Mouse (Mus musculus) layer of hippocampus, postnatal 10 days (tissue): ENCODE results near the gene Trafd1. TPM values are rescaled to one million over a fixed set of nuclear protein-coding genes. Genes with fewer than 3 reads are reported as not detected.

ENCODE experiments used
- DNase-seq, 2 experiments: peaks; one replicate each; pipeline ENCODE4 v3.0.0; 2021; ENCODE audit warnings: low spot score in 2 of 2
- long read RNA-seq: library from polyadenylated mRNA; stranded (forward); transcript quantifications from one replicate; pipeline ENCODE4 v2.0.0, GENCODE M21; 2023
- total RNA-seq, 2 experiments: library from RNA; stranded (reverse); gene quantifications; 2 replicates each; pipeline ENCODE4 v1.2.3; 2021

Trafd1 gene
- total RNA-seq, result 10 to 100 TPM; 83.2 to 90.3 TPM
- long read RNA-seq, transcript Trafd1-202 (12 exons, 2,425 nt), result minor isoform, 6 of 66 reads
- long read RNA-seq, transcript Trafd1-201 (12 exons, 2,503 nt), result major isoform, 23 of 66 reads
- long read RNA-seq, partial matches to known transcripts, result 8 of 66 reads
- long read RNA-seq, other reads (novel, unspliced or antisense), result 28 of 66 reads

- peak; percentile 92 to 94 for DNase-seq
These were observed at the start of gene Trafd1 for GRCm38 (mm10) chr5:121385461-121386119. Gene Trafd1 (minus strand): TSS chr5:121385632.

- DNase-seq, result no peak
These were observed 43.5 kb upstream of the Trafd1 start for GRCm38 (mm10) chr5:121428954-121429353.

GRCm38 (mm10) chr5:121423297-121423696 is 37.9 kb upstream of the Trafd1 start:
- DNase-seq, result no peak

GRCm38 (mm10) chr5:121422787-121423186 is 37.4 kb upstream of the Trafd1 start:
- DNase-seq, result no peak

- DNase-seq, result no peak
These were observed 35.3 kb upstream of the Trafd1 start for GRCm38 (mm10) chr5:121420721-121421120.

GRCm38 (mm10) chr5:121410975-121411374 is 25.5 kb upstream of the Trafd1 start:
- DNase-seq, result no peak

GRCm38 (mm10) chr5:121407856-121408255 is 22.4 kb upstream of the Trafd1 start:
- no peak for DNase-seq

GRCm38 (mm10) chr5:121400849-121401248 is 15.4 kb upstream of the Trafd1 start:
- no peak for DNase-seq

GRCm38 (mm10) chr5:121400064-121400463 is 14.6 kb upstream of the Trafd1 start:
- no peak for DNase-seq

GRCm38 (mm10) chr5:121399540-121399939 is 14.1 kb upstream of the Trafd1 start:
- DNase-seq, result no peak

GRCm38 (mm10) chr5:121398965-121399462 is 13.6 kb upstream of the Trafd1 start:
- DNase-seq, result no peak

GRCm38 (mm10) chr5:121398146-121398964 is 12.9 kb upstream of the Trafd1 start:
- no peak for DNase-seq

GRCm38 (mm10) chr5:121397187-121398145 is 12.0 kb upstream of the Trafd1 start, which contains the start of gene Naa25:
Gene Naa25 (plus strand): TSS chr5:121397936.
- peak; percentile 94 to 95 for DNase-seq

- DNase-seq, result no peak
These were observed 10.2 kb upstream of the Trafd1 start for GRCm38 (mm10) chr5:121395621-121396020.

- no peak for DNase-seq
These were observed 8.0 kb upstream of the Trafd1 start for GRCm38 (mm10) chr5:121393402-121393801.

GRCm38 (mm10) chr5:121392667-121393380 is 7.4 kb upstream of the Trafd1 start:
- peak; percentile 44 to 56 for DNase-seq

GRCm38 (mm10) chr5:121389691-121390090 is 4.3 kb upstream of the Trafd1 start:
- DNase-seq, result no peak

GRCm38 (mm10) chr5:121389106-121389505 is 3.7 kb upstream of the Trafd1 start:
- DNase-seq, result no peak

- no peak for DNase-seq
These were observed 1.7 kb upstream of the Trafd1 start for GRCm38 (mm10) chr5:121387126-121387525.
